Mouse (Mus musculus) MEL (cell line): ENCODE measurements at regions not wholly inside any gene's neighbourhood (a gene's known extent, or its start where the extent isn't known, plus 50 kb on each side); places are given as distances from the start of the nearest gene placed in this dataset.

Experiments used
- DNase-seq: peaks from one replicate; pipeline ENCODE4 v3.0.0; 2011; ENCODE audit warnings: low read depth, low spot score
- H3K27ac ChIP-seq: 2 replicates; pipeline ENCODE4 v1.5.1; 2012; ENCODE audit warnings: low read depth, mild to moderate bottlenecking, control low read depth, low read length, moderate library complexity; ENCODE audit not compliant: control insufficient read depth
- H3K27me3 ChIP-seq, 2 experiments: fragments of 150-350 bp in 1 of 2; sonication (generic) in 1 of 2; 2 replicates each; pipeline ENCODE4 v1.6.1; 2012; ENCODE audit warnings: low read length in 2 of 2, mild to moderate bottlenecking in 2 of 2, improper control_type of control experiment in 1 of 2, moderate library complexity in 1 of 2; ENCODE audit not compliant: insufficient read depth in 2 of 2, control insufficient read depth in 1 of 2
- H3K36me3 ChIP-seq, 2 experiments: 2 replicates each; pipeline ENCODE4 v1.6.1; 2012 to 2014; ENCODE audit warnings: low read length in 2 of 2, improper control_type of control experiment in 1 of 2, inconsistent platforms in 1 of 2, mild to moderate bottlenecking in 1 of 2; ENCODE audit not compliant: insufficient read depth in 2 of 2, control insufficient read depth in 1 of 2
- H3K4me1 ChIP-seq, 2 experiments: fragments of 150-350 bp in 1 of 2; sonication (generic) in 1 of 2; 2 replicates each; pipeline ENCODE4 v1.6.1; 2012; ENCODE audit warnings: low read length in 2 of 2, improper control_type of control experiment in 1 of 2, mild to moderate bottlenecking in 1 of 2; ENCODE audit not compliant: insufficient read depth in 2 of 2, control insufficient read depth in 1 of 2
- H3K4me3 ChIP-seq, 2 experiments: fragments of 150-350 bp in 1 of 2; sonication (generic) in 1 of 2; 2 replicates each; pipeline ENCODE4 v1.5.1; 2012; ENCODE audit warnings: low read depth in 2 of 2, low read length in 2 of 2, mild to moderate bottlenecking in 2 of 2, moderate library complexity in 2 of 2, control low read depth in 1 of 2, improper control_type of control experiment in 1 of 2; ENCODE audit not compliant: control insufficient read depth in 1 of 2, insufficient read depth in 1 of 2
- H3K79me2 ChIP-seq: 2 replicates; pipeline ENCODE4 v1.6.1; 2012; ENCODE audit warnings: mild to moderate bottlenecking, low read length, moderate library complexity; ENCODE audit not compliant: control insufficient read depth, poor library complexity, insufficient read depth
- H3K9ac ChIP-seq: 2 replicates; pipeline ENCODE4 v1.6.1; 2012; ENCODE audit warnings: low read depth, mild to moderate bottlenecking, control low read depth, low read length, moderate library complexity; ENCODE audit not compliant: control insufficient read depth, poor library complexity, severe bottlenecking
- H3K9me3 ChIP-seq: fragments of 150-350 bp; sonication (generic); replicated peaks from 2 replicates; pipeline ENCODE4 v1.6.1; 2012; ENCODE audit warnings: mild to moderate bottlenecking, low read length, improper control_type of control experiment, moderate library complexity; ENCODE audit not compliant: insufficient read depth
- CHD1 ChIP-seq: IDR thresholded peaks from 2 replicates; pipeline ENCODE4 v1.6.1; 2012; ENCODE audit warnings: low read depth, mild to moderate bottlenecking, inconsistent platforms, low read length, improper control_type of control experiment
- CHD2 ChIP-seq: IDR thresholded peaks from 2 replicates; pipeline ENCODE4 v1.6.1; 2011; ENCODE audit warnings: low read length, improper control_type of control experiment
- E2F4 ChIP-seq: IDR thresholded peaks from 2 replicates; pipeline ENCODE4 v1.6.1; 2011; ENCODE audit warnings: low read depth, low read length, improper control_type of control experiment, borderline replicate concordance
- ELF1 ChIP-seq: IDR thresholded peaks from 2 replicates; pipeline ENCODE4 v1.6.1; 2014; ENCODE audit warnings: low read depth, mild to moderate bottlenecking, inconsistent platforms, low read length, improper control_type of control experiment, moderate library complexity
- ETS1 ChIP-seq: IDR thresholded peaks from 2 replicates; pipeline ENCODE4 v1.6.1; 2012; ENCODE audit warnings: low read depth, mild to moderate bottlenecking, inconsistent platforms, low read length, improper control_type of control experiment, moderate library complexity
- GABPA ChIP-seq: IDR thresholded peaks from 2 replicates; pipeline ENCODE4 v1.6.1; 2012; ENCODE audit warnings: low read depth, mild to moderate bottlenecking, inconsistent platforms, low read length, improper control_type of control experiment, moderate library complexity
- GATA1 ChIP-seq: IDR thresholded peaks from 2 replicates; pipeline ENCODE4 v1.6.1; 2011; ENCODE audit warnings: low read depth, low read length, improper control_type of control experiment
- HCFC1 ChIP-seq: IDR thresholded peaks from 2 replicates; pipeline ENCODE4 v1.6.1; 2012; ENCODE audit warnings: low read depth, mild to moderate bottlenecking, inconsistent platforms, low read length, improper control_type of control experiment, moderate library complexity
- KAT2A ChIP-seq: conservative IDR thresholded peaks from 2 replicates; pipeline ENCODE4 v1.6.1; 2012; ENCODE audit warnings: low read depth, low read length, improper control_type of control experiment, inconsistent platforms
- MAFK ChIP-seq: IDR thresholded peaks from 2 replicates; pipeline ENCODE4 v1.6.1; 2011; ENCODE audit warnings: low read depth, mild to moderate bottlenecking, low read length, improper control_type of control experiment, borderline replicate concordance
- MAX ChIP-seq: IDR thresholded peaks from 2 replicates; pipeline ENCODE4 v1.6.1; 2011; ENCODE audit warnings: low read length, improper control_type of control experiment
- MAZ ChIP-seq: IDR thresholded peaks from 2 replicates; pipeline ENCODE4 v1.6.1; 2012; ENCODE audit warnings: low read depth, mild to moderate bottlenecking, inconsistent platforms, low read length, improper control_type of control experiment
- MEF2A ChIP-seq: IDR thresholded peaks from 2 replicates; pipeline ENCODE4 v1.6.1; 2014; ENCODE audit warnings: low read depth, mild to moderate bottlenecking, inconsistent platforms, low read length, improper control_type of control experiment; ENCODE audit not compliant: poor library complexity, insufficient replicate concordance, severe bottlenecking; ENCODE audit errors: extremely low read depth
- MYC ChIP-seq: IDR thresholded peaks from 2 replicates; pipeline ENCODE4 v1.6.1; 2011; ENCODE audit warnings: low read depth, mild to moderate bottlenecking, low read length, improper control_type of control experiment, moderate library complexity
- NELFE ChIP-seq: IDR thresholded peaks from 2 replicates; pipeline ENCODE4 v1.6.1; 2011; ENCODE audit warnings: low read depth, low read length, improper control_type of control experiment
- NRF1 ChIP-seq: IDR thresholded peaks from 2 replicates; pipeline ENCODE4 v1.6.1; 2014; ENCODE audit warnings: low read depth, mild to moderate bottlenecking, inconsistent platforms, low read length, improper control_type of control experiment, moderate library complexity; ENCODE audit not compliant: poor library complexity, insufficient read depth, severe bottlenecking
- POLR2AphosphoS5 ChIP-seq: IDR thresholded peaks from 2 replicates; pipeline ENCODE4 v1.6.1; 2012; ENCODE audit warnings: low read depth, borderline replicate concordance, mild to moderate bottlenecking, inconsistent platforms, low read length, moderate library complexity, mixed read lengths
- TAL1 ChIP-seq: IDR thresholded peaks from 2 replicates; pipeline ENCODE4 v1.6.1; 2012; ENCODE audit warnings: mild to moderate bottlenecking, inconsistent platforms, low read length, moderate library complexity, mixed read lengths
- TBP ChIP-seq: IDR thresholded peaks from 2 replicates; pipeline ENCODE4 v1.8.0; 2011; ENCODE audit warnings: low read depth, low read length, improper control_type of control experiment
- TCF12 ChIP-seq: IDR thresholded peaks from 2 replicates; pipeline ENCODE4 v1.6.1; 2014; ENCODE audit warnings: low read depth, mild to moderate bottlenecking, inconsistent platforms, low read length, improper control_type of control experiment, moderate library complexity
- UBTF ChIP-seq: IDR thresholded peaks from 2 replicates; pipeline ENCODE4 v1.6.1; 2012; ENCODE audit warnings: low read depth, mild to moderate bottlenecking, inconsistent platforms, low read length, improper control_type of control experiment, moderate library complexity, borderline replicate concordance; ENCODE audit not compliant: insufficient read depth
- USF1 ChIP-seq: IDR thresholded peaks from 2 replicates; pipeline ENCODE4 v1.6.1; 2014; ENCODE audit warnings: low read depth, mild to moderate bottlenecking, inconsistent platforms, low read length, improper control_type of control experiment, moderate library complexity
- USF2 ChIP-seq, 2 experiments: IDR thresholded peaks; 2 replicates each; pipeline ENCODE4 v1.6.1; 2011 to 2012; ENCODE audit warnings: improper control_type of control experiment in 2 of 2, low read length in 2 of 2, borderline replicate concordance in 1 of 2, inconsistent platforms in 1 of 2, low read depth in 1 of 2, mild to moderate bottlenecking in 1 of 2; ENCODE audit not compliant: insufficient read depth in 1 of 2
- ZC3H11A ChIP-seq: IDR thresholded peaks from 2 replicates; pipeline ENCODE4 v1.6.1; 2012; ENCODE audit warnings: low read depth, mild to moderate bottlenecking, inconsistent platforms, low read length, improper control_type of control experiment
- ZMIZ1 ChIP-seq: IDR thresholded peaks from 2 replicates; pipeline ENCODE4 v1.6.1; 2012; ENCODE audit warnings: low read depth, mild to moderate bottlenecking, inconsistent platforms, low read length, improper control_type of control experiment, moderate library complexity
- ZNF384 ChIP-seq: IDR thresholded peaks from 2 replicates; pipeline ENCODE4 v1.6.1; 2012; ENCODE audit warnings: low read depth, mild to moderate bottlenecking, inconsistent platforms, low read length, improper control_type of control experiment

- no peak for DNase-seq
- no peak for TF ChIP-seq TCF12
- TF ChIP-seq CHD1, result no peak
- no peak for TF ChIP-seq TAL1
- TF ChIP-seq MAX, result no peak
- no peak for TF ChIP-seq TBP
- no peak for TF ChIP-seq KAT2A
- TF ChIP-seq E2F4, result no peak
- no peak for TF ChIP-seq USF1
- TF ChIP-seq MEF2A, result no peak
- TF ChIP-seq MAFK, result no peak
- no peak for TF ChIP-seq ETS1
- Histone ChIP-seq H3K27ac (no peak overlapping the region), H3K27me3 (no peaks in the 10 kb centered on the region), H3K36me3 (no peaks in the 10 kb centered on the region), H3K79me2 (no peaks in the 10 kb centered on the region; the same call in 1 of the 2 replicates), H3K9ac (no peak overlapping the region), H3K9me3 (no peaks in the 10 kb centered on the region), H3K4me3 (no peak overlapping the region), H3K4me1 (no peaks in the 10 kb centered on the region)
Observed at GRCm38 (mm10) chr8:8819233-8819931, 129.1 kb upstream of the Arglu1 start.

- Histone ChIP-seq H3K36me3 (no peaks in the 10 kb centered on the region), H3K4me3 (no peak overlapping the region), H3K9ac (no peak overlapping the region), H3K9me3 (no peaks in the 10 kb centered on the region), H3K27ac (no peak overlapping the region), H3K79me2 (no peaks in the 10 kb centered on the region), H3K27me3 (no peaks in the 10 kb centered on the region), H3K4me1 (no peaks in the 10 kb centered on the region)
- DNase-seq, result no peak
- no peak for TF ChIP-seq TCF12
- TF ChIP-seq KAT2A, result no peak
- no peak for TF ChIP-seq GABPA
- TF ChIP-seq HCFC1, result no peak
- TF ChIP-seq ZC3H11A, result no peak
- no peak for TF ChIP-seq ZMIZ1
- TF ChIP-seq ZNF384, result no peak
- TF ChIP-seq CHD1, result no peak
- no peak for TF ChIP-seq MAZ
- no peak for TF ChIP-seq MYC
- no peak for TF ChIP-seq POLR2AphosphoS5
- no peak for TF ChIP-seq ELF1
- TF ChIP-seq CHD2, result no peak
- TF ChIP-seq GATA1, result no peak
- no peak for TF ChIP-seq MAFK
- TF ChIP-seq UBTF, result no peak
- TF ChIP-seq NRF1, result no peak
- no peak for TF ChIP-seq TBP
- TF ChIP-seq USF2 (IDR thresholded peaks at IDR 0.05; ENCODE audit: borderline replicate concordance in 1 of 2, insufficient read depth in 1 of 2, low read depth in 1 of 2, low read length in 2 of 2), result no peak
- no peak for TF ChIP-seq NELFE
Observed at GRCm38 (mm10) chr8:8812807-8813167, 122.5 kb upstream of the Arglu1 start.
